Mouse (Mus musculus) bone marrow, adult 2 months (tissue): ENCODE measurements around the gene Gm28035. TPM values are rescaled to one million over a fixed set of nuclear protein-coding genes. Genes with fewer than 3 reads are reported as not detected.

Experiments used
- H3K27ac ChIP-seq: fragments of 200-500 bp; 2 replicates; pipeline ENCODE4 v1.5.1; 2012; ENCODE audit warnings: low read depth, mild to moderate bottlenecking, control low read depth, inconsistent platforms, low read length; ENCODE audit not compliant: control insufficient read depth, poor library complexity, insufficient read depth
- H3K4me1 ChIP-seq: fragments of 200-500 bp; 2 replicates; pipeline ENCODE4 v1.6.1; 2011; ENCODE audit warnings: low read length; ENCODE audit not compliant: control insufficient read depth, insufficient read depth
- H3K4me3 ChIP-seq: fragments of 200-500 bp; replicated peaks from 2 replicates; pipeline ENCODE3; 2011; ENCODE audit warnings: mild to moderate bottlenecking, low read depth, low read length, control low read depth; ENCODE audit not compliant: control insufficient read depth
- CTCF ChIP-seq: fragments of 200-500 bp; IDR thresholded peaks from 2 replicates; pipeline ENCODE4 v1.5.1; 2011; ENCODE audit warnings: low read length, control low read depth; ENCODE audit not compliant: control insufficient read depth, insufficient read depth
- POLR2A ChIP-seq: fragments of 200-500 bp; IDR thresholded peaks from 2 replicates; pipeline ENCODE4 v1.6.1; 2011; ENCODE audit warnings: low read depth, mild to moderate bottlenecking, control low read depth, low read length, borderline replicate concordance; ENCODE audit not compliant: control insufficient read depth
- WGBS: fragments of 180-500 bp; shearing (Covaris S2); methylation state at CpG from one replicate; pipeline ENCODE4 v1.1.7; 2018; 5-methylcytosine and 5-hydroxymethylcytosine counted together
- polyA plus RNA-seq: library from polyadenylated mRNA; stranded (reverse); fragments of >200 nt; gene quantifications from 2 replicates; pipeline ENCODE4 v1.2.4, GENCODE M21; 2011; ENCODE audit warnings: low replicate concordance; ENCODE audit not compliant: missing spikeins, insufficient read depth, insufficient read length

Gm28035 gene
- polyA plus RNA-seq, 1 experiment: 2.5 TPM

DNA sequence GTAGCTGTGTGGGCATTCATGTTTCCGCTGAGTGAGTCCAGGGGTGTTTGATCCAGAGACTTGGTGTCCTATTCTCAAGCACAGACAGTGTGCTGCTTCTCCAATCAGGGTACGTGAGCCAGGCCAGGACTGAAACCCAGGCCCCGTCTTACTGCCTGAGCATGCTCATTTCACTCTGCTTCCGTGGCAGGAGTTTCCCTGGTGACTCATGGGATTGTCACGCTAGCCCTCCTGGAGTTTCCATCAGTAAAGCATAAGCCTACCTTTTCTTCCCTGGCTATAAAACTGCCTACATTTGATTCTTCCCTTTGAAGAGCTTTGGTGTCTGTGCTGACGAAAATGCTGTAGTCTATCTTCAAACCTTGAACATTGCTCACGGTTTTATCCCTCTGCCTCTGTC lies 82.7 kb downstream of the Gm28035 start:
- Histone ChIP-seq H3K4me3 (no peak overlapping the region), H3K4me1 (no peaks in the 10 kb centered on the region), H3K27ac (no peak overlapping the region)
- no peak for TF ChIP-seq CTCF
- no peak for TF ChIP-seq POLR2A
- WGBS: 92% methylated on average over 7 of the region's 7 CpGs

DNA sequence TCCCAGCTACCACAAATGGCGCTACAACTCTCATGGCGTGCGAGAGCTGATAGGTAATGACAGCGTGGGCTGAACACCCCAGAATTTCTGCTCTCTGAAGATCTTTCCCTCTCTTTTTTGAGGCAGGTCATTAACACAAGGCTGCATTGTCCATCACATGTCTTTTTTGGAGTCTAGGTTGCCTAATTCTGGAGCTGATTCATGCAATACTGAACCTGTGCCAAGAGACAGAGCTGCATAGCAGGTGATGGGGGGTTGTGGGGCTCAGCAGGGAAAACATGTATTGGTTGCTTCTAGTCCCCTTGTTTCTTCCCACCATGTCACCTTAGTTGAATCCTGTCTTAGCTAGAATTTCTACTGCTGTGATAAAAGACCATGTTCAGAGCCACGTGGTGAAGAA lies 84.9 kb downstream of the Gm28035 start:
- no peak for TF ChIP-seq CTCF
- TF ChIP-seq POLR2A: no peak
- 90% methylated on average over 5 of the region's 5 CpGs for WGBS
- Histone ChIP-seq H3K27ac (no peak overlapping the region), H3K4me3 (no peak overlapping the region), H3K4me1 (no peaks in the 10 kb centered on the region)

DNA sequence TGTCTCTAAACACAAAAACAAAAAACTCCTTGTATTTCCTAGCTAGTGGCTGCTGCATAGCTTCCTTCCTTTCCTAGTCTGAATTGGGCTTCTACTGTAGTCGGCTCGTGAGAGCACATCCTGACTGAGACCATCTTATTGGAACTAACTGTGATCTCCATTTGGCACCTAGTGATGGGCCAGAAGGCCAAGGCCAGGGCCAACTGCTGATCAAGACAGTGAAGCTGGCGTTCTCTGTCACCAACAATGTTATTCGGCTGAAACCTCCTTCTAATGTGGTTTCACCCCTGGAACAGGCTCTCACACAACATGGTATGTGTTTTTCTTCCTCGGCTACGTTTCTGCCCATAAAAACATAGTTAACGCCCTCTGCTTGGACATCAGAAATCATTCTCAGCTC lies 86.9 kb downstream of the Gm28035 start:
- TF ChIP-seq POLR2A (no peak), CTCF (no peak)
- H3K27ac ChIP-seq: no peak overlapping the region
- H3K4me1 ChIP-seq: no peaks in the 10 kb centered on the region
- H3K4me3 ChIP-seq: no peak overlapping the region
- WGBS: 91% methylated on average over 7 of the region's 7 CpGs

DNA sequence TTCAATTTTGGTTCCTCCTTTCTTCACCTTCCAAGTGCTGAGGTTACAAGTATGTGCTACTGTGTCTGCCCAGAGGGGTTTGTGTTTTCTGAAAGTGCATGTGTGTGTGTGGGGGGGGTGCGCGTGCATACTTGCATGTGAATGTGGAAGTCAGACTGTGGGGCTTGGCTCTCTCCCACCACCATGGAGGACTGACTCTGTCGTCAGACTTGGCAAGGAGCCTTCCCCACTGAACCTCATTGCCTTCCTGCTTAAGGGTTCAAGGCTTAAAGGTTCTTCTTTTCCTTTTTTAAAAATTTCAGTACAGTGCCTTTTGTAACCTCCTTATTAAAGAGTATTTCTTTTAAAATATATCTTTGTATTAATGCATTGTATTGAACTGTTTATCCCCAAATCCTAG lies 88.4 kb downstream of the Gm28035 start:
- Histone ChIP-seq H3K27ac (no peak overlapping the region), H3K4me1 (no peaks in the 10 kb centered on the region), H3K4me3 (no peak overlapping the region)
- WGBS: 58% methylated on average over 3 of the region's 3 CpGs
- TF ChIP-seq POLR2A: no peak
- no peak for TF ChIP-seq CTCF

Other genes starting within 250 kb of the Gm28035 start
- 3.6 and 5.7 TPM in 2 replicates for gene Wdr34, start 191.7 kb upstream of the Gm28035 start, polyA plus RNA-seq
- gene Set, start 183.2 kb upstream of the Gm28035 start, polyA plus RNA-seq: 140 and 230 TPM in 2 replicates
- gene Pkn3, start 162.9 kb upstream of the Gm28035 start, polyA plus RNA-seq: 5.0 and 8.1 TPM in 2 replicates
- gene Zdhhc12, start 146.9 kb upstream of the Gm28035 start, polyA plus RNA-seq: 7.0 and 17.4 TPM in 2 replicates
- gene Zer1, start 116.0 kb upstream of the Gm28035 start, polyA plus RNA-seq: 12.3 and 24.8 TPM in 2 replicates
- 17.1 and 27.3 TPM in 2 replicates for gene Tbc1d13, start 106.8 kb upstream of the Gm28035 start, polyA plus RNA-seq
- 4.6 and 8.6 TPM in 2 replicates for gene Endog, start 69.1 kb upstream of the Gm28035 start, polyA plus RNA-seq
- 11.0 and 24.6 TPM in 2 replicates for gene Spout1, start 62.1 kb upstream of the Gm28035 start, polyA plus RNA-seq
- 4.2 and 6.5 TPM in 2 replicates for gene Kyat1, start 34.7 kb upstream of the Gm28035 start, polyA plus RNA-seq
- 7.1 and 11.5 TPM in 2 replicates for gene Lrrc8a, start 2.9 kb upstream of the Gm28035 start, polyA plus RNA-seq
- gene Phyhd1, start 25.6 kb downstream of the Gm28035 start, polyA plus RNA-seq: 15.4 and 23.0 TPM in 2 replicates
- gene Gm28038, start 40.5 kb downstream of the Gm28035 start, polyA plus RNA-seq: 8.7 TPM in 1 of 2 replicates, not detected in the other
- 4.6 and 8.1 TPM in 2 replicates for gene Dolk, start 45.8 kb downstream of the Gm28035 start, polyA plus RNA-seq
- gene Nup188, start 45.8 kb downstream of the Gm28035 start, polyA plus RNA-seq: 9.5 and 27.3 TPM in 2 replicates
- 27.2 and 50.0 TPM in 2 replicates for gene Sh3glb2, start 118.8 kb downstream of the Gm28035 start, polyA plus RNA-seq
- 7.8 and 8.5 TPM in 2 replicates for gene Miga2, start 123.7 kb downstream of the Gm28035 start, polyA plus RNA-seq
- 30.0 and 40.3 TPM in 2 replicates for gene Dolpp1, start 151.7 kb downstream of the Gm28035 start, polyA plus RNA-seq
- 28.6 and 37.9 TPM in 2 replicates for gene Crat, start 175.2 kb downstream of the Gm28035 start, polyA plus RNA-seq
- 199 and 273 TPM in 2 replicates for gene Ptpa, start 175.5 kb downstream of the Gm28035 start, polyA plus RNA-seq
- gene Ier5l, start 233.7 kb downstream of the Gm28035 start, polyA plus RNA-seq: 0.84 and 1.1 TPM in 2 replicates